Mouse (Mus musculus): ENCODE results near the gene Cyb5r4. TPM values are rescaled to one million over a fixed set of nuclear protein-coding genes. Genes with fewer than 3 reads are reported as not detected.
A peak's percentile ranks its signal among the peaks of the same experiment; 100 is the strongest.
"Not testable (repeated sequence)": the region's sequence is repeated elsewhere in the genome, so short reads cannot be mapped to it uniquely, and the experiment has no call there.

Gene Cyb5r4
- 10 to 100 TPM; 22.9 to 44.6 (median 23.7) TPM for polyA plus RNA-seq (2017; shearing (Covaris generic))

- peak; percentile 96 for ATAC-seq
These were observed at the start of gene Cyb5r4 for GRCm38 (mm10) chr9:87021778-87022523. TSS of gene Cyb5r4 (plus strand) at chr9:87022014.

DNA sequence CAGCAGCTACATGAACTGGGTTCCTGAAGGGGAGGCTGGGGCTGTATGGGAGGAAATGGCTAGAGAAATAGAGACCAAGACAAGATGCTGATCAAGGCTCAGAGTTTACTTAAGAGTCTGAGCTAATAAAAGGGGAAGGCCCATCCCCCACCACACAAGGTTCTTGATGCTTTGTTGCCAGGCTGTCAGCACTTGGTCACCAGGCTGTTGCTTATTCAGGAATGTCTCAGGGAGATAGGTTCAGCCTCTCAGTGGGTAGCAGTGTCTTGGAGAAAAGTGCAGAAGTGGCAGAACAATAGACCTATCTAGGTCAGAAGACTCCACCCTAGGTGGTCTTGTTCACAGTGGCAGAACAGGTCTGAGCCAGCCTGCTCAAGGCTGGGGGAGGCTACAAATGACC is 49.3 kb upstream of the Cyb5r4 start:
- ATAC-seq: not testable (repeated sequence)

DNA sequence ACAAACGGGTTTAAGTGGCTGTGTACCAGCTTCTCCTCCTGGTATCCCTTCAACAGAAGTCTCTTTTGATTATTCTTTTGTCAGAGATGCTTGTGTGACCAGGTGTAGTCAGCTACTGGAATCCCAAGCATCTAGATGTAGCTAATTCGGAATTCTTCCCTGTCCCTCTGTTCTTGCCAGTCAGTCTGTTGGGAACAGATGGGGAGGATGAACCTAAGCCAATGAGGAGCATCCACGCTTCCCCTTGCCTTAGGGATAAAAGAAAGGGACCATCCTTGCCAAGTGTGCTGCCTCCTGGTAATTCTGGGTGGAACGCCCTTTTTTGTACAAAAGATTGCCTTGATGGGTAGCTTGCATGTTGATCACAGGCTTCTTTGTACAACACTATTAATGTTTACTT is 48.3 kb upstream of the Cyb5r4 start:
- no peak for ATAC-seq

- ATAC-seq: no peak
These were observed 44.9 kb upstream of the Cyb5r4 start for GRCm38 (mm10) chr9:86976896-86977295.

DNA sequence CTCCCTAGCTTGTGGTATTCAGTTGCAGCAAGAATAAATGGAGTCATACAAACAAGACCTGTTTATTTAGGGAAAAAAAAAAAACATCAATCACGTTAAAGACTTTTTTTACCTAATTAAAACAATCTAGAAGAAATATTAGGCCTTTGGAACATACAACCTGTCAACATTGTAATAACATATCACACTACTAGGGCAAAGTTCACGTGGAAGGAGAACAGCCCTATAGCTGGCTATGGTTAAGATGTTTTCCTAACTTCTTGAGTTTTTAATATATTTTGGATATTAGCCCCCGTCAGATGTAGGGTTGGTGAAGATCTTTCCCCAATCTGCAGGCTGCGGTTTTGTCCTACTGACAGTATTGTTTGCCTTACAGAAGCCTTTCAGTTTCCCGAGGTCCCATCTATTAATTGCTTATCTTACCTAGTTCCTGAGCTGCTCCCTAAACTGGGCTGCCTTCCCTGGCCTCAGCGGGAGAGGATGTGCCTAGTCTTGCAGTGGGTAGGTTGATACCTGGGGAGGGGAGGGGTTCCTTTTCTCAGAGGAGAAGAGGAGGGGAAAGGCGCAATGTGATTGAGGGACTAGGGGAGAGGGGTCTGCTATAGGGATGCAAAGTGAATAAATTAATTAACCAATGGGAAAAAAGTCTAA is 43.4 kb upstream of the Cyb5r4 start:
- no peak for ATAC-seq

GRCm38 (mm10) chr9:86980048-86980447 is 41.8 kb upstream of the Cyb5r4 start:
- ATAC-seq: no peak

DNA sequence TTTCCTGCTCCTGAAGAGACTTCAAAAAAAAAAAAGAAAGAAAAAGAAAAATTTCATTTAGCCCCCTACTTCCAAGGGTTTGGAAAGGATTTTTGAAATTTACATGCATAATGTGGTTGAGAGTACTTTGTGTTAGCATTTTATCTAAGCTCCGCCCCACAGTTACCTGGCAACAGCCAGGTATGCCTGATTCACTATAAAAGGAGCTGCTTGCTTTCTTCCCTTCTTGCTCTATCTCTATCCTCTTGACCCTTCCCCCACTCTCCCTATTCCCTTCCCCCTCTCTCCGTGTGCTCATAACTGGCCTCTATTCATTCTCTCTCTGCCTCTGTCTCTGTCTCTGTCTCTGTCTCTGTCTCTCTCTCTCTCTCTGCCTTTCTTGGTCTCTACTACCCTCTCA is 40.9 kb upstream of the Cyb5r4 start:
- ATAC-seq: no peak

- ATAC-seq: no peak
These were observed 40.3 kb upstream of the Cyb5r4 start for GRCm38 (mm10) chr9:86981551-86981950.

DNA sequence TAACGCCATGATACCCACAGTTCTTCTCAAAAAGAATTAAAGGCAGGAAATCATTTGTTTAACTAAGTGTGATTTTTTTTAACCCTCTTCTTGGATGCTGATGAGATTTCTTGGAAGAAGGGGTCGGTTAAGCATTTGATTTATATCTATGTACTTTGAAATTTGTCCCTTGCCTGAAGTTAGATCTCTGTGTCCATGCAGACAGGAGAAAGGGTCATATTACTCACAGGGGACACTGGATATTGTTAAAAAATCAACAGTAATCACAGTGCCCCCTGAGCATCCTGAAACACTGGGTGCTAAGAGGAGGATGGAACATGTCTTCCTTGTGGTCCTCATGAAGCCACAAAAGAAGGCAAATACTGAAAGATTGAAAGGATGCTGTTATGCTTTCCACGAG is 37.2 kb upstream of the Cyb5r4 start:
- ATAC-seq: no peak

- ATAC-seq: no peak
These were observed 36.7 kb upstream of the Cyb5r4 start for GRCm38 (mm10) chr9:86985105-86985504.

DNA sequence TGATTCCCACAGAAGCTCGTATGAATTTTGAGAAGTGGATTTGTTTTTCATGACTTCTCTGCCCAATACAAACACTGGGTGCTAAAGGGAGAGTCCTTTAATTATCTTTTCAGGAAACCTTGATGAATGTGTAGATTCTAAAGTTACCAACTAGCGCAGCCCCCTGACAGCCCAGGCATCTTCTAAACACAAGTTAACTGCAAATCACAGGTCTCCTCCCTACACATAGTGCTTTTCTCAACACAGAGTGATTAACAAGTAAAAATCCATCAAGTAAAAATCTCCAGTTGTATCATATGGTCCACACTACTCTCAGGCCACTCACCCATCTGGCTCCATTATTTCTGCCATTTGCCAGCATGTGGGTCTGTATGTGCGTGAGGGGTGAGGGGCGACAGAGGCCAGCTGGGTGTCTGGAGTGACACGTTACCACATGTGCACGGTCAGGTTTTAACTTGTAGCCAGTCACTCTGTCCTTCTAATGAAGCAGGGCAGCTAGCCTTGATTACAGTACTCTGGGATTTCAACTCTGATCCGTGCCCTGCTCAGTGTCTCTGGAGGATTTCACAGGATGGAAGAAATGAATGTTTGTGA is 35.0 kb upstream of the Cyb5r4 start:
- ATAC-seq: no peak

DNA sequence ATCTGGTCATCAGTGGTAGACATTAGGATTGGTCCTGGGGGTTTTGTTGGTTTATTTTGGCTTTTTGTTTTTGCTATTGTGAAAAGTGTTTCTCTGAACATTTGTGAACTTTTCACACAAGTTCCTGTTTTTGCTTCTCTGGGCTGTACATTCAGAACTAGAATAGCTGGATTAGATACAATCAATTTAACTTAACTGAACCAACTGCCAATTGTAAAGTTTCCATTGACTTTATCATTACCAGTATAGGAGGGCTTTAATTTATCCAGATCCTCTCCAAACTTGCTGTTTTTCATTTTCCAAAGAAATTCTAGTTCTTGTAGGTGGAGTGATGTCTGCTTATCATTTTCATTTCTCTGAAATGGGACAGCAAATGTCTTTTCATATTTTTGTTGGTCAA is 32.0 kb upstream of the Cyb5r4 start:
- ATAC-seq: no peak

DNA sequence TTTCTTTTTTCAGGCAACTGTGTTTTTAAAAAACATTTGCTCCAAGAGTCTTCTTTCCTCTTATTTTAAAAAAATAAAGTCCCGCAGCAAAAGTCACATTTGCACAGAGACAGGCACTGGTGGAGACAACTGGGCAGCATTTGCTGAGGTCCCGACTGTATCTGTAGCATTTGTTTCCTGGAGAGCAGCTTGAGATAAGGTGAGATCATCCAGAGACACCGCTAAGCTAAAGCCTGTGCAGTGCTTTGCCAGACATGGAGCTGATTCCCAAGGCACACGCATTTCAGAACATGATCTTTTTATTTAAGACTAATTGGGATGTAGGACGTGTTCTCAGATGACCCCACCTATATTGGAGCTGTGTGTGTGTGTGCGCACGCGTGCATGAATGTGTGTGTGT is 30.1 kb upstream of the Cyb5r4 start:
- ATAC-seq: no peak

DNA sequence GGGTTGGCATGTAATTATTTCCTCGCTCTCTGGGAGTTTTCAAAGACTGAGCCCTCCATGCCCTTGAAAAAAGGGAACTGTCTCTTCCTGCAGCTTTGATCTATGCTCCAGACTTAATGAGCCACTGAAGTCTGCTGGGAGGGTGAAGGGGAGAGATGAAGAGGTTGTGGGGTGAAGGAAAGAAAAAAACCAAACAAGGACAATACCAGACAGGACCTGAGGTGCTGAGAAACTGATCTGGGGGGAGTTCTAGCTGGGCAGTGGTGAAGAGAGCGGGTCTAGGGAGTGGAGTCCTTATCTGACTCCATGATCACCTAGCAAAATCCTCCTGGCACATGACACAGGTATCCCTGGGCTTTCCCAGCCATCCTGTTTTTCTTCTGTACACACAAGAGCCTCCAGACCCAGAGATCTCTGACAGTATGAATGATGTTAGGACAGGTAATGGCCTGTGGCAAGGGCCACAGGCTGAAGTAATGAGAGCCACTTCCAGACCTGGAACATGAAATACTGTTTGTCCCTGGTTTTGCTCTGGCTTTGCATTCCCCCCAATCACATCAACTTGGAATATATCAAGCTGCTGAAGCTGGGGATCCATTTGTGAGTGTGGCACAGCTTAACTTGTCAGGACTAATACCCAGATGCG is 24.6 kb upstream of the Cyb5r4 start:
- no peak for ATAC-seq

DNA sequence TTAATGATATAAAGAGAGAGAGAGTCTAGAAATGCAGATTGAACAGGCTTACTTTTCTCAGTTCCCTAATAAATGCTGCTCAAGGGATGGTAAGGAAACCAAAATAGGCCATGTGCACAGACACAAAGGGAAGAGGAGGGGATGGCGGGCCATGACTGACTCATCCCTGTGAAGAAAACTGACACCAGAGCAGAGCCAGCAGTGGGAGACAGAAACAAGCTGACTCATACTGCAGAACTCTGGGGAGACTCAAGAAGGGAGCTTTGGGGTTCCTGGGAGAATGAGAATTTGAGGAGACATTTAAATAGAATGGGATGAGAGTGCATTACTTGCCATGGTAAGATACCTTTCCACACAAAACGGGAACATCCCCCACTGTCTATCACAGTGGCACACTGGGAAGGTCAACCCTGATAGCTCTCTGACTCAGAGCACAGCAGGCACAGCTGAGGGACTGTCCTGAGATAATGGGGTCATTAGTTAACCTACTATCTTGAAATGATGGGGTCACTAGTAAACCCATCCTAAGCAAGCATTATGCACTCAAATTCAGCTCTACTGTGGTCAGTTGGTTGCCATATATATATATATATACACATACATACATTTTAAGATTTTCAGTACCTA is 21.7 kb upstream of the Cyb5r4 start:
- ATAC-seq: no peak

DNA sequence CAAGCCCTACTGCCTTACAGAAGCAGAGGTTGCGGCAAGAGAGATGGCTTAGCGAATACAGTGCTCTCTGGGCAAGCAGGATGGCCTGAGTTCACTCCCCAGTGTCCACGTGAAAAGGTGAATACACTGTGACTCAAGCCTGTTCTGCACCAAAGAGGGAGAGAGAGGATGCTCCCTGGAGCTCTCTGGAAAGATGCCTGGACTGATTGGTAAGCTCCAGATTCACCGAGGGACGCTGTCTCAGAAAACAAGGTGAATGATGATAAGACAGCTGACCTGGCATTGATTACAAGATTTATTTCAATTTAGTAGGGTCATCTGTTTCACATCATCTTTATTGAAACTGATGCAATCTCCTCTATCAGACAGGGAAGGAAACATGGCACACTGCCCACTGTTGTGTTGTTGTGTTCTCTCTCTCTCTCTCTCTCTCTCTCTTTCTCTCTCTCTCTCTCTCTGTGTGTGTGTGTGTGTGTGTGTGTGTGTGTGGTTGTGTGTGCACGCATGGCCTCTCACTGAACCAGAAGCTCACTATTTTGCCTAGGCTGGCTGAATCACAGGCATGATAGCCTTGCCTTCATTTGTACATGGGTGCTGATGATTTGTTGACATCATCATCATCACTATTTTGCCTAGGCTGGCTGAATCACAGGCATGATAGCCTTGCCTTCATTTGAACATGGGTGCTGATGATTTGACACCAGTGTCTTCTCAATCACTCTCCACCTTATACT is 16.9 kb upstream of the Cyb5r4 start:
- no peak for ATAC-seq

DNA sequence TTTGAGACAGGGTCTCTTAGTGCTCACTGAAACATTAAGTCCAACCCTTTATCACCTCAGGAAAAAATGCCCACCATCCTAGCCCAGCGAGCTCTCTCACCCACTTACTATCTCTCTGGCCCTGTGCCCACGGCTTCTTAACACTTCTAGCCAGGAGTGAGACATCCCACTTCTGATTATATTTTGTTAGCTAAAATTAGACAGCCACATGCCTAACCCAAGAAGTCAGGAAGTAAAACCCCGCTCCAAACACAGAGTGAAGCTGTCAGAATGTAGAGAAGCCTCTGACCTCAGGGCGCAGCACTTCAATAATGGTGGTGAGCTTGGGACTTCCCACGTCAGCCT is 16.4 kb upstream of the Cyb5r4 start:
- ATAC-seq: no peak

GRCm38 (mm10) chr9:87008507-87008906 is 13.3 kb upstream of the Cyb5r4 start:
- no peak for ATAC-seq

DNA sequence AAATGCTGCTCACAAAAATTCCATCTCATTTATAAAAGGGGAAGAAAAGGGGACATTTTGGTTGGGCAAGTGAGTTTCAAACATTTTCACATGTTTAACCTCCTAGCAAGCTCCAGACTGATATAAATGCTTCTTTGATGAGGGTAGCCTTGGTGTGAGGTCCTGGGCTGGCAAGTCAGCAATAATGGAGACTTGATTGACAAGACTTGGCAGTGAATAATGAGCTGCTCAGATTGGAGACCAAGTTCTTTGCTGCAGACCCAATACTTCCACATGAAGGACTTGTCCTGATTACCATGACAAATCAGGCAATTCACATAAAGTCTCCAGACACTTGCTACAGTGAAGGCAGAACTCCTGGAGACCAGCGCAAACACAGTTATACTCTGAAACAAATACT is 12.9 kb upstream of the Cyb5r4 start:
- no peak for ATAC-seq

DNA sequence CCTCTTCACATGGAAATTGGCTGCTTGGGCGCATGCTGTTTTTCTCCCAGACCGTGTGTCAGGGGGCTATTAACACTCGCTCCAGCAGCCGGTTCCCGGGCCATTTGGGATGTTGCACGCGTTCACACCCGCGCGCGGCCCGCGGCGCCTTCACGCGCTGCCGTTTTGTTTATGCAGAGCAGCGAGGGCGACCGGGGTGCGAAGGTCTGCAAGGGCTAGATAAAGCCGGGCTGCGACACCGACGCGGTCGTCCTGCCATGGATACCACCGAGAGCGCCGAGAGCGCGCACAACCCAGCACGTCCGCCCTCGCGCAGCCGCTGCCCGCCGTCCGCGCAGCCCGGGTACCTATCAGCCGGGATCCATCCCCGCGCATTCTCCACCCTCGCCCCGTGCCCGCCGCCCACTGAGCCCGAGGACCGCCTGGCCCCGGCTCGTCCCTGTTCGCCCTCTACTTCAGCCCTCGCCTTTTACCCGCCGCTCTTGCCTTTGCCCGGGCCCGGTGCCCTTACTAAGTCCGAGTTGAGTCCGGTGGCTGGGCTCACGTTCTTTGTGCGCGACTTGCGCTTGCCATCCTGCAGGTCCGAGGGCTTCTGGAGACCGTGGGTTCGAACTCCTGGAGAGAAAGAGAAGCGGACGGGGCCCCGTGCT is 6.4 kb upstream of the Cyb5r4 start, which contains the start of gene Ripply2:
Gene Ripply2, plus strand, starts transcription at position 250 of the 650 bp plus-strand sequence.
- ATAC-seq: no peak

DNA sequence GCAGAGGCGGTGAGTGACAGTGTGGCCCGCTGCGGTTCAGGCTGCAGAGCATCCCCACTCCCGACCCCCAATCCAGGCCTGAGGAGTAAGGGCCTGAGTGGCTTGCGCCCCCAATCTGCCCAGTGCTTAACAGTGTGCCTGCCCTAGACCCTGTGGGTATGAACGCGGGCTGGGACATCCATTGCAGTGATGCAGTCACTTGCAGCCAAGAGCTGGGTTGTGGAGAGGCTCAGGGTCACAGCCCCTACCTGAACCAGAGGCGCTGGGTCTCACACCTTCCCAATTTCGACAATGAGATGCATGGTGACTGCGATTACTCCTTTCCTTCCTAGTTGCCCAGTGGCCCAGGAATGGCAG is 5.9 kb upstream of the Cyb5r4 start:
- no peak for ATAC-seq

DNA sequence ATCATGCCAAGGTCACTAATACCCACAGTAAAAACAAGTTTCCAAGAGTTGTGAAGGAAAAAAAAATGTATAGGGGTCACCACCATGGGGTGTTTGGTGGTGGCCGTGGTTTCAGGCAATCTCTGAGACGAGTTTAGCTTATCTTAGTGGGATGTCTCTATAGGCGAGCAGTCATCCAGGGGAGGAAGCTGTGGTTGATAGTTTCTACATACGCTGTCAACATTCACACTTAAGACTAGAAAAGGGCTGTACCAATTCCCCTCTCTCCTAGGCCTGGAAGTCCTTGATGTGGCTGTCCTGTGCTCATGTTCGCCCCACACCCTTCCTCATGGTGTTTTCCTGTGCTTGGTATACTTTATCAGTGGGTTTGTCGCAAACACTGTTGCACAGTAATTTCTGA is 4.0 kb downstream of the Cyb5r4 start:
- no peak for ATAC-seq
